ENCODE assay signal across 8 mouse cellular contexts in genomic region chr15:98002991-98003821, GRCm38 (mm10). TPM values are rescaled to one million over a fixed set of nuclear protein-coding genes. Genes with fewer than 3 reads are reported as not detected.
A peak's percentile ranks its signal among the peaks of the same experiment; 100 is the strongest.
DNase-seq lines count a peak whose midpoint lies in the region; ATAC-seq and TF ChIP-seq lines count a peak whose summit lies in the region.

No protein-coding gene starts in this region.

- H3K9ac ChIP-seq in lung, postnatal 0 days (replicated peaks; ENCODE audit: low read depth): no peak overlapping the region

- no peak for TF ChIP-seq EP300 in lung, postnatal 0 days (IDR thresholded peaks at IDR 0.05)

- peak overlapping the region; percentile 96 for H3K27ac ChIP-seq in hindbrain, embryonic 10.5 days
- H3K27ac ChIP-seq in lung, postnatal 0 days (ENCODE audit: low read length): no peak overlapping the region

- peaks cover 32% of the 10 kb centered on the region for H3K27me3 ChIP-seq in hindbrain, embryonic 10.5 days (ENCODE audit: insufficient read depth, poor library complexity, severe bottlenecking)
- peaks cover 69% of the 10 kb centered on the region for H3K27me3 ChIP-seq in lung, postnatal 0 days (replicated peaks; ENCODE audit: insufficient read depth, low read length)

- peak overlapping the region; percentile 51 for H3K4me2 ChIP-seq in lung, postnatal 0 days (replicated peaks; ENCODE audit: low read depth, low read length)

- TF ChIP-seq CTCF in lung, postnatal 0 days (IDR thresholded peaks at IDR 0.05): no peak

- peaks cover 19% of the 10 kb centered on the region for H3K36me3 ChIP-seq in hindbrain, embryonic 10.5 days
- no peaks in the 10 kb centered on the region for H3K36me3 ChIP-seq in lung, postnatal 0 days (ENCODE audit: insufficient read depth, low read length)

- WGBS in hindbrain, embryonic 10.5 days: under 1% methylated on average over 42 of the region's 42 CpGs
- WGBS in lung, postnatal 0 days: under 1% methylated on average over 41 of the region's 42 CpGs

- peak; percentile 31; the same call in 1 of the 2 replicates for ATAC-seq in lung, postnatal 0 days
- ATAC-seq in cerebellum, adult (ENCODE audit: insufficient number of reproducible peaks, low FRiP score, low TSS enrichment): no peak

- peak; percentile 53 for DNase-seq in gastrocnemius, postnatal 14 days
- no peak for DNase-seq in gastrocnemius, adult 8-10 months (ENCODE audit: low spot score in 2 of 2)
- DNase-seq in ZHBTc4 (ENCODE audit: low read depth, low spot score): peak; percentile 63
- peak; percentile 76 for DNase-seq in hindbrain, embryonic 10.5 days (ENCODE audit: low spot score)
- DNase-seq in lung, postnatal 0 days (ENCODE audit: low spot score): peak; percentile 51
- no peak for DNase-seq in ovary, adult 18-20 months (ENCODE audit: low spot score)
- DNase-seq in urinary bladder, postnatal 10 days (ENCODE audit: low spot score): no peak

- H3K4me1 ChIP-seq in hindbrain, embryonic 10.5 days (replicated peaks): peaks cover 66% of the 10 kb centered on the region
- peaks cover 24% of the 10 kb centered on the region; the same call in 1 of the 2 replicates for H3K4me1 ChIP-seq in lung, postnatal 0 days (ENCODE audit: insufficient read depth, low read depth, low read length)

- H3K4me3 ChIP-seq in hindbrain, embryonic 10.5 days: peak overlapping the region; percentile 79
- H3K4me3 ChIP-seq in lung, postnatal 0 days (ENCODE audit: low read depth, low read length): peak overlapping the region; percentile 23; the same call in 1 of the 2 replicates

- H3K9me3 ChIP-seq in hindbrain, embryonic 10.5 days: no peaks in the 10 kb centered on the region
- no peaks in the 10 kb centered on the region for H3K9me3 ChIP-seq in lung, postnatal 0 days (ENCODE audit: low read length)

- intact Hi-C loops in gastrocnemius, postnatal 14 days (cut with DNase I; ENCODE audit: low total_unique reads): no loop called here

RNA-seq across cellular contexts. Expression of gene Col2a1, which starts 1.3 kb away (rescaled TPM):
- 10 to 100 TPM; 21.8 to 23.5 TPM for total RNA-seq in gastrocnemius, postnatal 14 days (2021)
- total RNA-seq in gastrocnemius, adult 8-10 months (2022): under 1 TPM; 0.19 to 0.51 (median 0.38) TPM
- polyA plus RNA-seq in hindbrain, embryonic 10.5 days (2016; fragmentation: Nextera tagmentation; extraction: Ambion mirVana): 196 and 224 TPM in 2 replicates
- 0.18 TPM in 1 of 2 replicates, not detected in the other for polyA plus RNA-seq in lung, postnatal 0 days (2015; fragmentation: Nextera tagmentation; extraction: Ambion mirVana)

RNA-seq across cellular contexts. Expression of gene Tmem106c, which starts 39.2 kb away (rescaled TPM):
- total RNA-seq in gastrocnemius, postnatal 14 days (2021): 1 to 10 TPM; 8.0 to 8.7 TPM
- total RNA-seq in gastrocnemius, adult 8-10 months (2022): 1 to 10 TPM; 4.3 to 8.5 (median 6.5) TPM
- polyA plus RNA-seq in hindbrain, embryonic 10.5 days (2016; fragmentation: Nextera tagmentation; extraction: Ambion mirVana): 58.9 and 64.5 TPM in 2 replicates
- polyA plus RNA-seq in lung, postnatal 0 days (2015; fragmentation: Nextera tagmentation; extraction: Ambion mirVana): 30.3 and 36.7 TPM in 2 replicates

Comparison
In these comparisons a context has a peak if more than half of its experiments do, and no peak if none do; other contexts are left out.
1. DNase-seq: peak in gastrocnemius, postnatal 14 days (single experiment), ZHBTc4 (single experiment), hindbrain, embryonic 10.5 days (single experiment) and lung, postnatal 0 days (single experiment); none in gastrocnemius, adult 8-10 months (0 of 2), ovary, adult 18-20 months (single experiment) and urinary bladder, postnatal 10 days (single experiment).
2. RNA of gene Col2a1, which starts 1.3 kb away (total RNA-seq): 21.8 to 23.5 TPM in gastrocnemius, postnatal 14 days; 0.19 to 0.51 TPM in gastrocnemius, adult 8-10 months; every median in the first group is over 10 times any median in the second.